Mouse (Mus musculus) liver, postnatal 0 days (tissue): ENCODE measurements around the gene Col2a1.

ENCODE experiments used
- CTCF ChIP-seq: sonication (generic); IDR thresholded peaks from 2 replicates; pipeline ENCODE4 v1.5.1; 2016; ENCODE audit warnings: antibody characterized with exemption, low read depth
- EP300 ChIP-seq: IDR thresholded peaks from 2 replicates; pipeline ENCODE4 v1.6.1; 2016; ENCODE audit warnings: antibody characterized with exemption, low read depth, mild to moderate bottlenecking

DNA sequence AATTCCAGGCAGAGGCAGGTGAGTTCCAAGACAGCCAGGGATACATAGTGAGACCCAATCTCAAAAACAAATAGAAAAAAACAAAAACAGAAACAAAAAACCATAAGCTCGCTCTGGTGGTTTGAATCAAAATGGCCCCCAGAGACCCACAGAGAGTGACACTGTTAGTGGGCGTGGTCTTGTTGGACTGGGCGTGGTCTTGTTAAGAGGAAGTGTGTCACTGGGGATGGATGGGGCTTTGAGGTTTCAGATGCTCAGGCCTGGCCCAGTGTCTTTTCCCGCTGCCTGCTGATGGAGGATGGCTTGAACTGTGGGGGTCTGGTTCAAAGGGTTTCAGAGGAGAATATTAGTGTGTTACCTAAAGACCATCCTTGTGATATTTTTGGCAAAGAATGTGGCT, 13.4 kb upstream of the Col2a1 start:
- no peak for TF ChIP-seq CTCF
- TF ChIP-seq EP300, result no peak
